Mouse (Mus musculus): ENCODE data around the gene Olfml2b. TPM values are rescaled to one million over a fixed set of nuclear protein-coding genes. Genes with fewer than 3 reads are reported as not detected.

Gene Olfml2b
- polyA plus RNA-seq, 1 experiment from 2014 or later: 5.1 TPM

- H3K4me3 ChIP-seq (ENCODE audit: low read depth, low read length): no peak overlapping the region
- WGBS: 80% methylated on average over 2 of the region's 2 CpGs
- H3K27ac ChIP-seq (ENCODE audit: low read depth, low read length): no peak overlapping the region
- DNase-seq (ENCODE audit: low spot score, missing footprints): no peak
- H3K9ac ChIP-seq (ENCODE audit: low read length): no peak overlapping the region
- no peaks in the 10 kb centered on the region for H3K27me3 ChIP-seq (ENCODE audit: control insufficient read depth, insufficient read depth, low read length)
- no peak for ATAC-seq (ENCODE audit: low FRiP score)
- H3K4me2 ChIP-seq: no peak overlapping the region
- H3K36me3 ChIP-seq (ENCODE audit: control insufficient read depth, insufficient read depth, low read length): no peaks in the 10 kb centered on the region
- H3K4me1 ChIP-seq (ENCODE audit: control insufficient read depth, insufficient read depth, low read length): no peaks in the 10 kb centered on the region
- no peaks in the 10 kb centered on the region for H3K9me3 ChIP-seq (ENCODE audit: control insufficient read depth, low read length)
These were observed 35.3 kb downstream of the Olfml2b start for GRCm38 (mm10) chr1:170679624-170680023.

GRCm38 (mm10) chr1:170683863-170684262 is 39.5 kb downstream of the Olfml2b start:
- DNase-seq (ENCODE audit: low spot score, missing footprints) (no peak), ATAC-seq (ENCODE audit: low FRiP score) (no peak)
- Histone ChIP-seq H3K4me2 (no peak overlapping the region), H3K4me1 (ENCODE audit: control insufficient read depth, insufficient read depth, low read length) (no peaks in the 10 kb centered on the region), H3K27me3 (ENCODE audit: control insufficient read depth, insufficient read depth, low read length) (no peaks in the 10 kb centered on the region), H3K9me3 (ENCODE audit: control insufficient read depth, low read length) (no peaks in the 10 kb centered on the region), H3K27ac (ENCODE audit: low read depth, low read length) (no peak overlapping the region), H3K9ac (ENCODE audit: low read length) (no peak overlapping the region), H3K36me3 (ENCODE audit: control insufficient read depth, insufficient read depth, low read length) (no peaks in the 10 kb centered on the region), H3K4me3 (ENCODE audit: low read depth, low read length) (no peak overlapping the region)
- WGBS: 78% methylated on average over 6 of the region's 6 CpGs

GRCm38 (mm10) chr1:170689773-170690172 is 45.4 kb downstream of the Olfml2b start:
- Histone ChIP-seq H3K36me3 (ENCODE audit: control insufficient read depth, insufficient read depth, low read length) (no peaks in the 10 kb centered on the region), H3K4me3 (ENCODE audit: low read depth, low read length) (no peak overlapping the region), H3K9me3 (ENCODE audit: control insufficient read depth, low read length) (no peaks in the 10 kb centered on the region), H3K4me2 (no peak overlapping the region), H3K4me1 (ENCODE audit: control insufficient read depth, insufficient read depth, low read length) (no peaks in the 10 kb centered on the region), H3K27me3 (ENCODE audit: control insufficient read depth, insufficient read depth, low read length) (no peaks in the 10 kb centered on the region), H3K27ac (ENCODE audit: low read depth, low read length) (no peak overlapping the region), H3K9ac (ENCODE audit: low read length) (no peak overlapping the region)
- DNase-seq (ENCODE audit: low spot score, missing footprints) (no peak), ATAC-seq (ENCODE audit: low FRiP score) (no peak)
- WGBS: 90% methylated on average over 8 of the region's 8 CpGs

- ATAC-seq (ENCODE audit: low FRiP score) (no peak), DNase-seq (ENCODE audit: low spot score, missing footprints) (no peak)
- Histone ChIP-seq H3K9me3 (ENCODE audit: control insufficient read depth, low read length) (no peaks in the 10 kb centered on the region), H3K27ac (ENCODE audit: low read depth, low read length) (no peak overlapping the region), H3K4me1 (ENCODE audit: control insufficient read depth, insufficient read depth, low read length) (no peaks in the 10 kb centered on the region), H3K4me3 (ENCODE audit: low read depth, low read length) (no peak overlapping the region), H3K4me2 (no peak overlapping the region), H3K36me3 (ENCODE audit: control insufficient read depth, insufficient read depth, low read length) (no peaks in the 10 kb centered on the region), H3K27me3 (ENCODE audit: control insufficient read depth, insufficient read depth, low read length) (no peaks in the 10 kb centered on the region), H3K9ac (ENCODE audit: low read length) (no peak overlapping the region)
- 94% methylated on average over 5 of the region's 5 CpGs for WGBS
These were observed 47.0 kb downstream of the Olfml2b start for GRCm38 (mm10) chr1:170691301-170691700.

- DNase-seq (ENCODE audit: low spot score, missing footprints) (no peak), ATAC-seq (ENCODE audit: low FRiP score) (no peak)
- no peak overlapping the region for H3K27ac ChIP-seq (ENCODE audit: low read depth, low read length)
- no peaks in the 10 kb centered on the region for H3K4me1 ChIP-seq (ENCODE audit: control insufficient read depth, insufficient read depth, low read length)
- 61% methylated on average over 5 of the region's 5 CpGs for WGBS
- H3K4me2 ChIP-seq: no peak overlapping the region
- no peaks in the 10 kb centered on the region for H3K27me3 ChIP-seq (ENCODE audit: control insufficient read depth, insufficient read depth, low read length)
- H3K9ac ChIP-seq (ENCODE audit: low read length): no peak overlapping the region
- H3K4me3 ChIP-seq (ENCODE audit: low read depth, low read length): no peak overlapping the region
- H3K36me3 ChIP-seq (ENCODE audit: control insufficient read depth, insufficient read depth, low read length): no peaks in the 10 kb centered on the region
- no peaks in the 10 kb centered on the region for H3K9me3 ChIP-seq (ENCODE audit: control insufficient read depth, low read length)
These were observed 50.5 kb downstream of the Olfml2b start for GRCm38 (mm10) chr1:170694821-170695291.

DNA sequence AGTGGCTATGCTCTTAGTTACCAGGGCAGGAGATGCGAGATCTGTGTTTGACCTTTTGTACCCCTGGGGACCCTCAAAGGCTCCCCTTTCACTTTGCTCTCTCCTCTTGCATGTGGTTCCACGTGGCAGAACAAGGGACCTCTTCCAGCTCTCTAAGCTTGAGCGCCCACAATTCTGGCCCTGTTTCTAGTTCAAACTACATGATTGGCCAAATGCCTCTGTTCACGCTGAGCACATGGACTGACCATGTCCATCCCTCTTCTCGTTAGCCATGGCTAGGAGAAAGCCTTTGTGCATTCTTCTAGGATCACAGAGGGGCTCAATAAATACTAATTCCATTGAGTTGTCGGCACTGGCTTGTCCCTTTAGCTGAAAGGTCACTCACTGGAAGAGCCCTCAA is 51.0 kb downstream of the Olfml2b start:
- Histone ChIP-seq H3K27me3 (ENCODE audit: control insufficient read depth, insufficient read depth, low read length) (no peaks in the 10 kb centered on the region), H3K4me2 (no peak overlapping the region), H3K9ac (ENCODE audit: low read length) (no peak overlapping the region), H3K27ac (ENCODE audit: low read depth, low read length) (no peak overlapping the region), H3K4me3 (ENCODE audit: low read depth, low read length) (no peak overlapping the region), H3K36me3 (ENCODE audit: control insufficient read depth, insufficient read depth, low read length) (no peaks in the 10 kb centered on the region), H3K4me1 (ENCODE audit: control insufficient read depth, insufficient read depth, low read length) (no peaks in the 10 kb centered on the region), H3K9me3 (ENCODE audit: control insufficient read depth, low read length) (no peaks in the 10 kb centered on the region)
- ATAC-seq (ENCODE audit: low FRiP score) (no peak), DNase-seq (ENCODE audit: low spot score, missing footprints) (no peak)
- WGBS: 52% methylated on average over 6 of the region's 6 CpGs

DNA sequence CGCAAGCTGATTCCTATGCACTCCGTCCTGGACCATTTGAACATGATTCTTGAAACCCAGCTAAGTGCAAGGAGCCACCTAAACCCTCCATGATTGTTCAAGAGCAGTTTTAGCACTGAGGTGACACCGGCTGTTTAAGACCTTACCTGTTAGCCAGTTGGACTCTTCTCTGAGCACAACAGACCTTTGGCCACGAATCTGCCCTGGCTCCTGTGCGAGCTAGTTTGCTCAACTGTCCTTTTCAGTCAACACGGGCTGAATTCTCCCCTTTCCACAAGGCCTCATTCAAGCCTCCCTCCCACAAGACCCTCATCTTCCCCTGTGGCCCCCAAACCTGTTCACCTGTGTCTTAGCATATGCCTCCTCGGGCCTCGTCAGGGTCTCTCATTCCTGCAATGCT is 52.7 kb downstream of the Olfml2b start:
- DNase-seq (ENCODE audit: low spot score, missing footprints) (no peak), ATAC-seq (ENCODE audit: low FRiP score) (no peak)
- H3K36me3 ChIP-seq (ENCODE audit: control insufficient read depth, insufficient read depth, low read length): no peaks in the 10 kb centered on the region
- no peaks in the 10 kb centered on the region for H3K4me1 ChIP-seq (ENCODE audit: control insufficient read depth, insufficient read depth, low read length)
- H3K27me3 ChIP-seq (ENCODE audit: control insufficient read depth, insufficient read depth, low read length): no peaks in the 10 kb centered on the region
- no peak overlapping the region for H3K27ac ChIP-seq (ENCODE audit: low read depth, low read length)
- H3K9me3 ChIP-seq (ENCODE audit: control insufficient read depth, low read length): no peaks in the 10 kb centered on the region
- 97% methylated on average over 8 of the region's 8 CpGs for WGBS
- no peak overlapping the region for H3K9ac ChIP-seq (ENCODE audit: low read length)
- H3K4me3 ChIP-seq (ENCODE audit: low read depth, low read length): no peak overlapping the region
- H3K4me2 ChIP-seq: no peak overlapping the region

GRCm38 (mm10) chr1:170697771-170698356 is 53.5 kb downstream of the Olfml2b start:
- no peak for ATAC-seq (ENCODE audit: low FRiP score)

GRCm38 (mm10) chr1:170698771-170699170 is 54.4 kb downstream of the Olfml2b start:
- H3K9me3 ChIP-seq (ENCODE audit: control insufficient read depth, low read length): no peaks in the 10 kb centered on the region
- DNase-seq (ENCODE audit: low spot score, missing footprints) (no peak), ATAC-seq (ENCODE audit: low FRiP score) (no peak)
- H3K4me2 ChIP-seq: no peak overlapping the region
- WGBS: 79% methylated on average over 3 of the region's 3 CpGs
- H3K4me3 ChIP-seq (ENCODE audit: low read depth, low read length): no peak overlapping the region
- no peaks in the 10 kb centered on the region for H3K27me3 ChIP-seq (ENCODE audit: control insufficient read depth, insufficient read depth, low read length)
- no peak overlapping the region for H3K9ac ChIP-seq (ENCODE audit: low read length)
- no peaks in the 10 kb centered on the region for H3K4me1 ChIP-seq (ENCODE audit: control insufficient read depth, insufficient read depth, low read length)
- H3K36me3 ChIP-seq (ENCODE audit: control insufficient read depth, insufficient read depth, low read length): no peaks in the 10 kb centered on the region
- no peak overlapping the region for H3K27ac ChIP-seq (ENCODE audit: low read depth, low read length)

More at GRCm38 (mm10) chr1:170697771-170698356, 53.5 kb downstream of the Olfml2b start:
- no peak overlapping the region for H3K9ac ChIP-seq (ENCODE audit: low read length)
- WGBS: 79% methylated on average over 7 of the region's 7 CpGs
- H3K4me2 ChIP-seq: no peak overlapping the region
- no peak for DNase-seq (ENCODE audit: low spot score, missing footprints)
- no peak overlapping the region for H3K4me3 ChIP-seq (ENCODE audit: low read depth, low read length)
- no peaks in the 10 kb centered on the region for H3K9me3 ChIP-seq (ENCODE audit: control insufficient read depth, low read length)
- H3K36me3 ChIP-seq (ENCODE audit: control insufficient read depth, insufficient read depth, low read length): no peaks in the 10 kb centered on the region
- no peaks in the 10 kb centered on the region for H3K4me1 ChIP-seq (ENCODE audit: control insufficient read depth, insufficient read depth, low read length)
- H3K27me3 ChIP-seq (ENCODE audit: control insufficient read depth, insufficient read depth, low read length): no peaks in the 10 kb centered on the region
- no peak overlapping the region for H3K27ac ChIP-seq (ENCODE audit: low read depth, low read length)

All from midbrain, embryonic 11.5 days (tissue).